In the genomic region with DNA sequence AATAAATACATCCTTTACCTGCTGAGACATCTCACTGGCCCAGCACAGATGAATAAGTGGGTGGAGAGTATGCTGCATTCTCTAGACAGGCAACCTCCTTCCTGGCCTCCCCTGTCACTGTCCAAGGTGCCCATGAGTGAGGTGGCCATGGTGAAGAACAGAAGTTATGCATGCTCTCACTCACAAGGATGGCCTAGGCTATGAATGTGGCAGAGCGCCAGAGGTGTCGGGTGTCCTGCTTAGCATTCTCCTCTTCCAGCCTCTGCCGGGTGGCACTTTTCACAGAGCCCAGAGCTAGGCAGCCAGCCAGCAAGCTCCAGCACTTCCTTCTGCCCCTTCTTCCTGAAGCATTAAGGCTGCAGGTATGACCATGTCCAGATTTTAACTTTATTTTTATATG, we compare ENCODE assay signal across 10 mouse cellular contexts. TPM values are rescaled to one million over a fixed set of nuclear protein-coding genes. Genes with fewer than 3 reads are reported as not detected.
DNase-seq lines count a peak whose midpoint lies in the region; ATAC-seq and TF ChIP-seq lines count a peak whose summit lies in the region.
"Had no signal": no experiment of that assay in that cellular context is flagged by ENCODE, and none has a peak within 500 bp of the region (broad histone marks: within the 10 kb centered on the region; RNA-seq: fewer than 3 reads in every experiment).

No protein-coding gene starts in this region.

- H3K4me2 ChIP-seq in intestine, postnatal 0 days (replicated peaks; ENCODE audit: low read depth), result no peak overlapping the region
- H3K4me2 ChIP-seq: embryonic facial prominence, embryonic 12.5 days had no signal

- no peaks in the 10 kb centered on the region for H3K9me3 ChIP-seq in intestine, postnatal 0 days (ENCODE audit: control insufficient read depth)
- H3K9me3 ChIP-seq: embryonic facial prominence, embryonic 12.5 days had no signal

- no peak for TF ChIP-seq CTCF in intestine, postnatal 0 days (IDR thresholded peaks at IDR 0.05; ENCODE audit: low read depth)

- peak; percentile 68 for DNase-seq in adrenal gland, postnatal 14 days
- DNase-seq in adrenal gland, adult 8-10 months, result no peak
- peak; percentile 41 for DNase-seq in kidney, adult 18-20 months
- no peak for DNase-seq in kidney, adult 9 months
- DNase-seq in 3T3-L1 (ENCODE audit: low read depth, low spot score), result peak; percentile 92
- peak; percentile 75 for DNase-seq in gastrocnemius, postnatal 10 days

- H3K36me3 ChIP-seq in intestine, postnatal 0 days (ENCODE audit: control insufficient read depth, insufficient read depth), result no peaks in the 10 kb centered on the region
- H3K36me3 ChIP-seq: embryonic facial prominence, embryonic 12.5 days had no signal

- no peak overlapping the region for H3K27ac ChIP-seq in intestine, postnatal 0 days (ENCODE audit: low read depth, low read length)
- H3K27ac ChIP-seq: embryonic facial prominence, embryonic 12.5 days had no signal

- H3K27me3 ChIP-seq in intestine, postnatal 0 days (replicated peaks; ENCODE audit: control insufficient read depth, insufficient read depth, low read length), result no peaks in the 10 kb centered on the region
- H3K27me3 ChIP-seq: embryonic facial prominence, embryonic 12.5 days had no signal

- H3K9ac ChIP-seq in intestine, postnatal 0 days (ENCODE audit: low read depth, low read length), result no peak overlapping the region
- H3K9ac ChIP-seq: embryonic facial prominence, embryonic 12.5 days had no signal

- H3K4me3 ChIP-seq in intestine, postnatal 0 days (ENCODE audit: low read depth, low read length), result no peak overlapping the region
- H3K4me3 ChIP-seq: embryonic facial prominence, embryonic 12.5 days had no signal

- no peak for ATAC-seq in intestine, postnatal 0 days
- ATAC-seq in erythroblast, adult 5-6 weeks (replicated peaks; ENCODE audit: low FRiP score, poor library complexity, severe bottlenecking), result no peak

- peaks cover 5% of the 10 kb centered on the region; the same call in 1 of the 2 replicates for H3K4me1 ChIP-seq in intestine, postnatal 0 days (replicated peaks; ENCODE audit: control insufficient read depth, insufficient read depth, low read length)
- H3K4me1 ChIP-seq: embryonic facial prominence, embryonic 12.5 days had no signal

- 37% methylated on average over 3 of the region's 3 CpGs for WGBS in intestine, postnatal 0 days

RNA-seq across cellular contexts. Expression of gene Upf1, which starts 6.3 kb away (rescaled TPM):
- 64.0 and 64.4 TPM in 2 replicates for total RNA-seq in adrenal gland, postnatal 14 days (2021)
- 10 to 100 TPM; 64.2 to 82.6 (median 76.1) TPM for total RNA-seq in adrenal gland, adult 8-10 months (2022)
- total RNA-seq in gastrocnemius, postnatal 10 days (2021), result 10 to 100 TPM; 34.2 to 37.3 TPM
- 9.7 and 10.1 TPM in 2 replicates for polyA plus RNA-seq in intestine, postnatal 0 days (2015; fragmentation: Nextera tagmentation; extraction: Ambion mirVana)
- 7.1 and 9.2 TPM in 2 replicates for total RNA-seq in erythroblast, adult 5-6 weeks (2015; ENCODE audit: low replicate concordance)
- 20.9 and 21.5 TPM in 2 replicates for total RNA-seq in erythroblast, adult 5-6 weeks (2017; ENCODE audit: low replicate concordance)

RNA-seq across cellular contexts. Expression of gene Comp, which starts 13.9 kb away (rescaled TPM):
- total RNA-seq in adrenal gland, postnatal 14 days (2021), result 1.4 TPM in 1 of 2 replicates, not detected in the other
- total RNA-seq in adrenal gland, adult 8-10 months (2022), result under 1 TPM in 3 of 4 experiments, not detected in 1; 0.17 to 0.61 (median 0.27) TPM
- 10 to 100 TPM; 18.4 to 20.2 TPM for total RNA-seq in gastrocnemius, postnatal 10 days (2021)
- polyA plus RNA-seq in intestine, postnatal 0 days (2015; fragmentation: Nextera tagmentation; extraction: Ambion mirVana), result 0.25 and 0.41 TPM in 2 replicates
- total RNA-seq in erythroblast, adult 5-6 weeks (2015; ENCODE audit: low replicate concordance), result not detected in 2 replicates
- 0.43 TPM in 1 of 2 replicates, not detected in the other for total RNA-seq in erythroblast, adult 5-6 weeks (2017; ENCODE audit: low replicate concordance)
- total RNA-seq: liver, adult 2 months had no signal
- polyA plus RNA-seq: liver, adult 2 months had no signal

RNA-seq across cellular contexts. Expression of gene Gdf1, which starts 29.8 kb away (rescaled TPM):
- 0.41 and 1.2 TPM in 2 replicates for total RNA-seq in adrenal gland, postnatal 14 days (2021)
- 1 to 10 TPM in 2 of 4 experiments, under 1 TPM in 2; 0.70 to 1.6 (median 1.1) TPM for total RNA-seq in adrenal gland, adult 8-10 months (2022)
- total RNA-seq in gastrocnemius, postnatal 10 days (2021), result 1 to 10 TPM; 3.9 to 5.3 TPM
- 0.38 TPM in 1 of 2 replicates, not detected in the other for polyA plus RNA-seq in intestine, postnatal 0 days (2015; fragmentation: Nextera tagmentation; extraction: Ambion mirVana)
- total RNA-seq in erythroblast, adult 5-6 weeks (2015; ENCODE audit: low replicate concordance), result not detected in 2 replicates
- total RNA-seq in erythroblast, adult 5-6 weeks (2017; ENCODE audit: low replicate concordance), result not detected in 2 replicates
- total RNA-seq: liver, adult 2 months had no signal
- polyA plus RNA-seq: liver, adult 2 months had no signal

RNA-seq across cellular contexts. Expression of gene Cers1, which starts 43.8 kb away (rescaled TPM):
- 1.9 and 2.9 TPM in 2 replicates for total RNA-seq in adrenal gland, postnatal 14 days (2021)
- 1 to 10 TPM; 2.8 to 5.3 (median 4.1) TPM for total RNA-seq in adrenal gland, adult 8-10 months (2022)
- 10 to 100 TPM; 20.0 to 23.6 TPM for total RNA-seq in gastrocnemius, postnatal 10 days (2021)
- 1.3 and 1.7 TPM in 2 replicates for polyA plus RNA-seq in intestine, postnatal 0 days (2015; fragmentation: Nextera tagmentation; extraction: Ambion mirVana)
- not detected in 2 replicates for total RNA-seq in erythroblast, adult 5-6 weeks (2015; ENCODE audit: low replicate concordance)
- total RNA-seq in erythroblast, adult 5-6 weeks (2017; ENCODE audit: low replicate concordance), result 0.43 TPM in 1 of 2 replicates, not detected in the other
- total RNA-seq: liver, adult 2 months had no signal

RNA-seq across cellular contexts. Expression of gene Cope, which starts 57.1 kb away (rescaled TPM):
- total RNA-seq in adrenal gland, postnatal 14 days (2021), result 215 and 222 TPM in 2 replicates
- total RNA-seq in adrenal gland, adult 8-10 months (2022), result 100 to 1,000 TPM; 190 to 236 (median 226) TPM
- 100 to 1,000 TPM; 140 to 158 TPM for total RNA-seq in gastrocnemius, postnatal 10 days (2021)
- 338 and 383 TPM in 2 replicates for polyA plus RNA-seq in intestine, postnatal 0 days (2015; fragmentation: Nextera tagmentation; extraction: Ambion mirVana)
- total RNA-seq in erythroblast, adult 5-6 weeks (2015; ENCODE audit: low replicate concordance), result 52.7 and 89.2 TPM in 2 replicates
- total RNA-seq in erythroblast, adult 5-6 weeks (2017; ENCODE audit: low replicate concordance), result 36.9 and 53.7 TPM in 2 replicates

Comparison
In these comparisons a context has a peak if more than half of its experiments do, and no peak if none do; other contexts are left out.
1. DNase-seq: peak in adrenal gland, postnatal 14 days (single experiment), kidney, adult 18-20 months (single experiment), 3T3-L1 (single experiment) and gastrocnemius, postnatal 10 days (single experiment); none in adrenal gland, adult 8-10 months (single experiment) and kidney, adult 9 months (single experiment).